Mouse (Mus musculus) CH12.LX (cell line): ENCODE results near the gene Spata2. TPM values are rescaled to one million over a fixed set of nuclear protein-coding genes. Genes with fewer than 3 reads are reported as not detected.
A peak's percentile ranks its signal among the peaks of the same experiment; 100 is the strongest.

ENCODE experiments used
- DNase-seq: peaks from one replicate; pipeline ENCODE4 v3.0.0-alpha.2; 2013; ENCODE audit errors: extremely low read depth
- H3K27ac ChIP-seq: 2 replicates; pipeline ENCODE4 v1.5.1; 2012; ENCODE audit warnings: low read depth, mild to moderate bottlenecking, control low read depth, moderate library complexity; ENCODE audit not compliant: insufficient read depth
- H3K27me3 ChIP-seq: replicated peaks from 2 replicates; pipeline ENCODE3; 2012; ENCODE audit warnings: inconsistent platforms
- H3K36me3 ChIP-seq, 2 experiments: replicated peaks in 1 of 2; 2 replicates each; pipeline versions ENCODE3 to v1.6.1; 2012; ENCODE audit warnings: inconsistent platforms in 1 of 2, low read length in 1 of 2, mild to moderate bottlenecking in 1 of 2, mixed read lengths in 1 of 2, moderate library complexity in 1 of 2; ENCODE audit not compliant: control insufficient read depth in 1 of 2, insufficient read depth in 1 of 2
- H3K4me1 ChIP-seq, 2 experiments: 2 replicates each; pipeline ENCODE4 v1.6.1; 2012; ENCODE audit warnings: inconsistent platforms in 1 of 2, moderate library complexity in 1 of 2; ENCODE audit not compliant: insufficient read depth in 2 of 2, control insufficient read depth in 1 of 2
- H3K4me2 ChIP-seq: 2 replicates; pipeline ENCODE4 v1.6.1; 2012; ENCODE audit warnings: low read depth, mild to moderate bottlenecking, control low read depth; ENCODE audit not compliant: poor library complexity, insufficient read depth, severe bottlenecking
- H3K4me3 ChIP-seq, 3 experiments: fragments of 150-350 bp in 1 of 3; sonication (generic) in 1 of 3; replicated peaks in 1 of 3; 2 replicates each; pipeline versions ENCODE3 to v1.5.1; 2011 to 2012; ENCODE audit warnings: low read depth in 2 of 3, low read length in 2 of 3, mild to moderate bottlenecking in 2 of 3, moderate library complexity in 2 of 3, control low read depth in 1 of 3, improper control_type of control experiment in 1 of 3, inconsistent platforms in 1 of 3, mixed read lengths in 1 of 3; ENCODE audit not compliant: poor library complexity in 1 of 3
- H3K79me2 ChIP-seq: replicated peaks from 2 replicates; pipeline ENCODE4 v1.6.1; 2012; ENCODE audit warnings: mild to moderate bottlenecking, moderate library complexity; ENCODE audit not compliant: control insufficient read depth, poor library complexity, insufficient read depth, severe bottlenecking; ENCODE audit errors: extremely low read depth
- H3K9ac ChIP-seq: 2 replicates; pipeline ENCODE4 v1.6.1; 2012; ENCODE audit warnings: low read depth, mild to moderate bottlenecking, control low read depth, moderate library complexity; ENCODE audit not compliant: insufficient read depth
- H3K9me3 ChIP-seq: replicated peaks from 2 replicates; pipeline ENCODE3; 2012; ENCODE audit warnings: low read length, inconsistent platforms, mixed read lengths
- BHLHE40 ChIP-seq: IDR thresholded peaks from 2 replicates; pipeline ENCODE4 v1.6.1; 2011; ENCODE audit warnings: mild to moderate bottlenecking, low read depth, low read length, improper control_type of control experiment
- CHD1 ChIP-seq: IDR thresholded peaks from 2 replicates; pipeline ENCODE4 v1.6.1; 2012; ENCODE audit warnings: low read depth, low read length, improper control_type of control experiment, inconsistent platforms
- CHD2 ChIP-seq: IDR thresholded peaks from 2 replicates; pipeline ENCODE4 v1.6.1; 2011; ENCODE audit warnings: low read length, improper control_type of control experiment
- CTCF ChIP-seq, 2 experiments: IDR thresholded peaks in 1 of 2; conservative IDR thresholded peaks in 1 of 2; 2 replicates each; pipeline ENCODE4 v1.5.1; 2011 to 2012; ENCODE audit warnings: low read depth in 2 of 2, low read length in 2 of 2, improper control_type of control experiment in 1 of 2, inconsistent platforms in 1 of 2, mild to moderate bottlenecking in 1 of 2, moderate library complexity in 1 of 2
- E2F4 ChIP-seq: IDR thresholded peaks from 2 replicates; pipeline ENCODE4 v1.6.1; 2011; ENCODE audit warnings: low read depth, low read length, improper control_type of control experiment; ENCODE audit not compliant: insufficient replicate concordance
- EP300 ChIP-seq: IDR thresholded peaks from 2 replicates; pipeline ENCODE4 v1.6.1; 2011; ENCODE audit warnings: low read length, improper control_type of control experiment
- GABPA ChIP-seq: IDR thresholded peaks from 2 replicates; pipeline ENCODE4 v1.6.1; 2012; ENCODE audit warnings: low read depth, low read length, improper control_type of control experiment, inconsistent platforms; ENCODE audit not compliant: insufficient replicate concordance
- HCFC1 ChIP-seq: IDR thresholded peaks from 2 replicates; pipeline ENCODE4 v1.6.1; 2012; ENCODE audit warnings: low read depth, mild to moderate bottlenecking, inconsistent platforms, low read length, improper control_type of control experiment
- IRF4 ChIP-seq: IDR thresholded peaks from 2 replicates; pipeline ENCODE4 v1.6.1; 2014; ENCODE audit warnings: low read depth, mild to moderate bottlenecking, inconsistent platforms, low read length, improper control_type of control experiment
- JUN ChIP-seq: IDR thresholded peaks from 2 replicates; pipeline ENCODE4 v1.6.1; 2011; ENCODE audit warnings: low read depth, mild to moderate bottlenecking, low read length, improper control_type of control experiment, moderate library complexity; ENCODE audit not compliant: insufficient read depth
- MAZ ChIP-seq: IDR thresholded peaks from 2 replicates; pipeline ENCODE4 v1.6.1; 2012; ENCODE audit warnings: low read depth, mild to moderate bottlenecking, inconsistent platforms, low read length, improper control_type of control experiment, moderate library complexity
- MEF2A ChIP-seq: IDR thresholded peaks from 2 replicates; pipeline ENCODE4 v1.6.1; 2014; ENCODE audit warnings: low read depth, mild to moderate bottlenecking, inconsistent platforms, low read length, improper control_type of control experiment, borderline replicate concordance
- MYC ChIP-seq: IDR thresholded peaks from 2 replicates; pipeline ENCODE4 v1.6.1; 2011; ENCODE audit warnings: low read depth, mild to moderate bottlenecking, improper control_type of control experiment, low read length
- NELFE ChIP-seq: IDR thresholded peaks from 2 replicates; pipeline ENCODE4 v1.6.1; 2011; ENCODE audit warnings: low read depth, low read length, improper control_type of control experiment
- NRF1 ChIP-seq: IDR thresholded peaks from 2 replicates; pipeline ENCODE4 v1.6.1; 2014; ENCODE audit warnings: low read depth, mild to moderate bottlenecking, inconsistent platforms, low read length, improper control_type of control experiment, moderate library complexity
- RAD21 ChIP-seq: IDR thresholded peaks from 2 replicates; pipeline ENCODE4 v1.6.1; 2011; ENCODE audit warnings: low read depth, mild to moderate bottlenecking, low read length, improper control_type of control experiment, moderate library complexity
- SIN3A ChIP-seq: IDR thresholded peaks from 2 replicates; pipeline ENCODE4 v1.6.1; 2012; ENCODE audit warnings: low read length, improper control_type of control experiment, inconsistent platforms
- SMC3 ChIP-seq: IDR thresholded peaks from 2 replicates; pipeline ENCODE4 v1.6.1; 2011; ENCODE audit warnings: low read depth, low read length, improper control_type of control experiment
- TCF12 ChIP-seq: IDR thresholded peaks from 2 replicates; pipeline ENCODE4 v1.6.1; 2014; ENCODE audit warnings: low read depth, mild to moderate bottlenecking, inconsistent platforms, low read length, improper control_type of control experiment
- USF2 ChIP-seq: conservative IDR thresholded peaks from 2 replicates; pipeline ENCODE4 v1.6.1; 2011; ENCODE audit warnings: low read depth, low read length, improper control_type of control experiment
- ZC3H11A ChIP-seq: IDR thresholded peaks from 2 replicates; pipeline ENCODE4 v1.6.1; 2012; ENCODE audit warnings: low read depth, mild to moderate bottlenecking, inconsistent platforms, low read length, improper control_type of control experiment
- ZKSCAN1 ChIP-seq: IDR thresholded peaks from 2 replicates; pipeline ENCODE4 v1.6.1; 2012; ENCODE audit warnings: low read depth, inconsistent platforms, low read length, improper control_type of control experiment, borderline replicate concordance
- dilution Hi-C: fragments of 300-500 bp; cut with MboI; formaldehyde crosslinking; loops from 2 replicates; pipeline ENCODE4 v1.14.3; 2020; ENCODE audit warnings: low sequenced_read_pairs; ENCODE audit not compliant: extremely low pct_unique_long_range_greater_than_20kb, extremely low pct_ligation_motif_present
- in situ Hi-C: fragments of 300-500 bp; cut with MboI; formaldehyde crosslinking; loops from 3 replicates; pipeline ENCODE4 v1.14.3; 2019; ENCODE audit warnings: low sequenced_read_pairs, low pct_ligation_motif_present, low pct_unique_long_range_greater_than_20kb, mixed read lengths
- polyA plus RNA-seq: library from polyadenylated mRNA; unstranded; fragments of >175 nt; gene quantifications from 2 replicates; pipeline ENCODE4 v1.2.1, GENCODE M21; 2012; ENCODE audit warnings: low read depth; ENCODE audit not compliant: insufficient read length
- total RNA-seq, 2 experiments: library from RNA; depleted of rRNA; stranded (reverse); fragments of 300-350 nt in 1 of 2; fragments of >200 nt in 1 of 2; gene quantifications; 2 replicates each; pipeline ENCODE4 v1.2.3; 2012 to 2014

Spata2 gene
- total and polyA plus RNA-seq, 3 experiments: 9.1 to 22.8 (median 10.5) TPM

GRCm38 (mm10) chr2:167532131-167532530, 39.4 kb upstream of the Spata2 start:
- Histone ChIP-seq H3K36me3 (no peaks in the 10 kb centered on the region), H3K27me3 (no peaks in the 10 kb centered on the region), H3K9ac (no peak overlapping the region), H3K9me3 (no peaks in the 10 kb centered on the region), H3K79me2 (no peaks in the 10 kb centered on the region), H3K4me1 (peaks cover 7 to 14% of the 10 kb centered on the region in 2 experiments), H3K27ac (no peak overlapping the region), H3K4me3 (no peak overlapping the region), H3K4me2 (no peak overlapping the region)
- dilution Hi-C loops (no loop called here), in situ Hi-C loops (loop anchor here (5.0 to 10.0 kb wide), 3 partner anchors 70 to 373 kb away; no protein-coding TSS in a partner anchor)
- TF ChIP-seq SIN3A: 0 out of 2 replicates have a peak, but pooled peaks have one; percentile 45
- peak; percentile 95 for TF ChIP-seq SMC3
- peak; percentile 28; the same call in 1 of the 2 replicates for TF ChIP-seq CHD2
- no peak for TF ChIP-seq EP300
- TF ChIP-seq CTCF (conservative IDR thresholded peaks at IDR 0.05 in 1 of 2, IDR thresholded peaks at IDR 0.05 in 1 of 2; ENCODE audit: low read depth in 2 of 2, low read length in 2 of 2): peak; percentile 78 to 96
- peak; percentile 86 for TF ChIP-seq RAD21
- no peak for TF ChIP-seq USF2
- 0 out of 2 replicates have a peak, but pooled peaks have one; percentile 32 for TF ChIP-seq MEF2A
- peak; percentile 39; the same call in 1 of the 2 replicates for TF ChIP-seq NELFE
- TF ChIP-seq IRF4: 0 out of 2 replicates have a peak, but pooled peaks have one; percentile 19
- no peak for TF ChIP-seq JUN
- 0 out of 2 replicates have a peak, but pooled peaks have one; percentile 40 for TF ChIP-seq TCF12
- no peak for TF ChIP-seq BHLHE40
- 0 out of 2 replicates have a peak, but pooled peaks have one; percentile 18 for TF ChIP-seq NRF1
- peak; percentile 83 for TF ChIP-seq ZC3H11A
- DNase-seq: no peak

GRCm38 (mm10) chr2:167530536-167530935, 37.8 kb upstream of the Spata2 start:
- H3K27ac ChIP-seq: no peak overlapping the region
- no peaks in the 10 kb centered on the region for H3K36me3 ChIP-seq
- no peaks in the 10 kb centered on the region for H3K9me3 ChIP-seq
- in situ Hi-C loops (loop anchor here (5.0 to 10.0 kb wide), 3 partner anchors 72 to 374 kb away; no protein-coding TSS in a partner anchor), dilution Hi-C loops (no loop called here)
- H3K4me2 ChIP-seq: no peak overlapping the region
- TF ChIP-seq SMC3 (no peak), E2F4 (no peak), SIN3A (no peak), NELFE (no peak), CTCF (conservative IDR thresholded peaks at IDR 0.05 in 1 of 2, IDR thresholded peaks at IDR 0.05 in 1 of 2; ENCODE audit: low read depth in 2 of 2, low read length in 2 of 2) (no peak), CHD1 (no peak), JUN (no peak), ZKSCAN1 (no peak), MYC (no peak), MAZ (no peak), IRF4 (no peak), GABPA (no peak), HCFC1 (no peak)
- TF ChIP-seq, all 38 proteins: peak for 0
- no peaks in the 10 kb centered on the region for H3K79me2 ChIP-seq
- no peak for DNase-seq
- no peak overlapping the region for H3K9ac ChIP-seq
- H3K4me1 ChIP-seq: no peaks in the 10 kb centered on the region
- no peaks in the 10 kb centered on the region for H3K27me3 ChIP-seq
- no peak overlapping the region for H3K4me3 ChIP-seq
